Mouse (Mus musculus) Muller cell, postnatal 12 days (primary cell): ENCODE measurements around the gene Aldh3b2.

Experiments used
- DNase-seq: peaks from one replicate; pipeline ENCODE4 v3.0.0-alpha.2; 2015; ENCODE audit errors: inconsistent ontology term

The Aldh3b2 gene

GRCm38 (mm10) chr19:3988066-3988465, 15.9 kb downstream of the Aldh3b2 start:
- no peak for DNase-seq

- DNase-seq, result no peak
Measured at GRCm38 (mm10) chr19:3988750-3989149, 16.6 kb downstream of the Aldh3b2 start.

GRCm38 (mm10) chr19:3990804-3991203, 18.7 kb downstream of the Aldh3b2 start:
- no peak for DNase-seq

GRCm38 (mm10) chr19:3991562-3991961, 19.4 kb downstream of the Aldh3b2 start:
- no peak for DNase-seq

- DNase-seq, result no peak
Measured at GRCm38 (mm10) chr19:3991966-3992365, 19.8 kb downstream of the Aldh3b2 start.

- no peak for DNase-seq
Measured at GRCm38 (mm10) chr19:3992416-3992815, 20.3 kb downstream of the Aldh3b2 start, which contains the start of gene Tbx10. TSS of gene Tbx10 (plus strand) at chr19:3992752.

GRCm38 (mm10) chr19:3994932-3995331, 22.8 kb downstream of the Aldh3b2 start:
- DNase-seq, result no peak

GRCm38 (mm10) chr19:3995505-3995904, 23.4 kb downstream of the Aldh3b2 start:
- DNase-seq, result no peak

GRCm38 (mm10) chr19:3996106-3996505, 24.0 kb downstream of the Aldh3b2 start:
- no peak for DNase-seq

- DNase-seq, result no peak
Measured at GRCm38 (mm10) chr19:3996747-3997146, 24.6 kb downstream of the Aldh3b2 start.

- DNase-seq, result no peak
Measured at GRCm38 (mm10) chr19:3997231-3997630, 25.1 kb downstream of the Aldh3b2 start.

GRCm38 (mm10) chr19:3998335-3998734, 26.2 kb downstream of the Aldh3b2 start:
- DNase-seq, result no peak

GRCm38 (mm10) chr19:3999121-3999730, 27.1 kb downstream of the Aldh3b2 start:
- no peak for DNase-seq

GRCm38 (mm10) chr19:4000119-4000900, 28.2 kb downstream of the Aldh3b2 start, which contains the start of the genes Nudt8 and Gm49405:
TSS of gene Nudt8 (plus strand) at chr19:4000580.
TSS of gene Gm49405 (plus strand) at chr19:4000626.
- peak; percentile 97 for DNase-seq

GRCm38 (mm10) chr19:4000949-4001525, 28.9 kb downstream of the Aldh3b2 start:
- DNase-seq, result peak; percentile 25

GRCm38 (mm10) chr19:4001752-4002151, 29.6 kb downstream of the Aldh3b2 start:
- DNase-seq, result no peak

GRCm38 (mm10) chr19:4003112-4003511, 31.0 kb downstream of the Aldh3b2 start, which contains the start of gene Doc2g:
TSS of gene Doc2g (plus strand) at chr19:4003313.
- no peak for DNase-seq

GRCm38 (mm10) chr19:4003641-4004040, 31.5 kb downstream of the Aldh3b2 start:
- no peak for DNase-seq

GRCm38 (mm10) chr19:4004331-4004730, 32.2 kb downstream of the Aldh3b2 start:
- DNase-seq, result no peak

- no peak for DNase-seq
Measured at GRCm38 (mm10) chr19:4005091-4005490, 33.0 kb downstream of the Aldh3b2 start.

GRCm38 (mm10) chr19:4005971-4006370, 33.8 kb downstream of the Aldh3b2 start:
- DNase-seq, result no peak

- DNase-seq, result no peak
Measured at GRCm38 (mm10) chr19:4011086-4011485, 39.0 kb downstream of the Aldh3b2 start.
